Mouse (Mus musculus): ENCODE results near the gene Rln3. TPM values are rescaled to one million over a fixed set of nuclear protein-coding genes. Genes with fewer than 3 reads are reported as not detected.

The Rln3 gene
- polyA plus RNA-seq, 1 experiment: not detected

DNA sequence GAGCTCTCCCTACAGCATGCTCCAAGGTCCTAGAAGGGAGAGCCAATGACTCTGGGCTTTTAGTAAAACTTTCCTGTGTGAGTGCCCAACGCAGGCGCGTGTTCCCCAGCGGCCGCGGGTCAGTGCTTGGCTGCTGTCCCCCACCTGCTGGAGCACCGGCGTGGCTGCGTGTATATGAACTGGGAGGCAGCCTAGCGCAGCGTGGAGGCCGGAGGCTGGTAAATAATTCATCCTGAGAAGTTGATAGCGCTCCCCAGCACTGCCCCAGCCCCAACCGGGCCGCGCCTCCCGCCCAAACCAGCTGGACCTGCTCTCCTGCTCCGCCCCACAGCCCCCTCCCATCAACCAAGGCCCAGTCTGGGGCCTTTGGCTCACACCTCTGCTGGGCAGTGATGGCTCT, 23.7 kb downstream of the Rln3 start, which contains the start of gene Palm3:
Palm3 (plus strand) TSS at position 376 of the 400 bp plus-strand sequence.
- H3K79me2 ChIP-seq (ENCODE audit: control insufficient read depth, insufficient read depth): no peaks in the 10 kb centered on the region
- H3K36me3 ChIP-seq (ENCODE audit: control insufficient read depth, insufficient read depth): no peaks in the 10 kb centered on the region
- H3K27me3 ChIP-seq (ENCODE audit: control insufficient read depth, insufficient read depth, insufficient read length): no peaks in the 10 kb centered on the region
- no peak for TF ChIP-seq POLR2AphosphoS2 (IDR thresholded peaks at IDR 0.05; ENCODE audit: insufficient read length, low read depth)
- TF ChIP-seq MYOD1 (IDR thresholded peaks at IDR 0.05; ENCODE audit: control insufficient read depth in 1 of 3, insufficient read length in 2 of 3, low read depth in 2 of 3): peak in 1 of 3 experiments; percentile 2
- TF ChIP-seq USF1 (IDR thresholded peaks at IDR 0.05; ENCODE audit: low read depth): no peak
- TF ChIP-seq MAX (IDR thresholded peaks at IDR 0.05; ENCODE audit: low read depth): no peak
- TF ChIP-seq TCF3 (IDR thresholded peaks at IDR 0.05; ENCODE audit: insufficient read length, low read depth): no peak
- TF ChIP-seq REST (IDR thresholded peaks at IDR 0.05; ENCODE audit: insufficient read depth, insufficient read length): no peak
- TF ChIP-seq MYOG (IDR thresholded peaks at IDR 0.05; ENCODE audit: control insufficient read depth in 1 of 3, insufficient read depth in 1 of 3, insufficient read length in 2 of 3, low read depth in 2 of 3): peak in 1 of 3 experiments; percentile 41
- H3K4me3 ChIP-seq: no peak within 1 kb of the TSS
- peak within 1 kb of the TSS; percentile 65 for H3K4me2 ChIP-seq (ENCODE audit: low read depth)
- H3ac ChIP-seq (ENCODE audit: control insufficient read depth, insufficient read length): no peak within 1 kb of the TSS

DNA sequence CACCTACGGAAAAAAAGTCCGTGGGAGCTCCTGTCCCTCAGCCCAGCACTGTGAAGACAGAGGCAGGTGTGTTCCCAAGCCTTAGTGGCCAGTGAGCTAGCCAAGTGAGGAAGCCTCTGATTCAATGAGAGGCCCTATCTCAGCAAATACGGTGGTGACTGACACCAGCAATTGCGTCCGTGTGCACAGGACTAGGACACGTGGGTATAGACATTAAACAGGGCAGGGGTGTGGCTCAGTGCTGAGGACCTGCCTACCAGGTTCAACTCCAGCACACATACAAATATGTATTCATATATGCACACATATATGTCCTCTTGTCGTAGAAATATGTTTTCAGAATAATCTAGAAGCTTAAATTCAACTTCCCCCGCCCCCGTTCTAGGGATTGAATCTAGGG, 25.1 kb downstream of the Rln3 start:
- no peaks in the 10 kb centered on the region for H3K27me3 ChIP-seq (ENCODE audit: control insufficient read depth, insufficient read depth, insufficient read length)
- no peaks in the 10 kb centered on the region for H3K79me2 ChIP-seq (ENCODE audit: control insufficient read depth, insufficient read depth)
- TF ChIP-seq E2F4 (IDR thresholded peaks at IDR 0.05; ENCODE audit: insufficient read depth): no peak
- TF ChIP-seq TCF3 (IDR thresholded peaks at IDR 0.05; ENCODE audit: insufficient read length, low read depth): no peak
- peak in 2 of 3 experiments; percentile 14 to 32 for TF ChIP-seq MYOD1 (IDR thresholded peaks at IDR 0.05; ENCODE audit: control insufficient read depth in 1 of 3, insufficient read length in 2 of 3, low read depth in 2 of 3)
- no peak overlapping the region for H3K4me2 ChIP-seq (ENCODE audit: low read depth)
- H3K4me3 ChIP-seq: no peak overlapping the region
- no peak overlapping the region for H3ac ChIP-seq (ENCODE audit: control insufficient read depth, insufficient read length)
- no peaks in the 10 kb centered on the region for H3K36me3 ChIP-seq (ENCODE audit: control insufficient read depth, insufficient read depth)

DNA sequence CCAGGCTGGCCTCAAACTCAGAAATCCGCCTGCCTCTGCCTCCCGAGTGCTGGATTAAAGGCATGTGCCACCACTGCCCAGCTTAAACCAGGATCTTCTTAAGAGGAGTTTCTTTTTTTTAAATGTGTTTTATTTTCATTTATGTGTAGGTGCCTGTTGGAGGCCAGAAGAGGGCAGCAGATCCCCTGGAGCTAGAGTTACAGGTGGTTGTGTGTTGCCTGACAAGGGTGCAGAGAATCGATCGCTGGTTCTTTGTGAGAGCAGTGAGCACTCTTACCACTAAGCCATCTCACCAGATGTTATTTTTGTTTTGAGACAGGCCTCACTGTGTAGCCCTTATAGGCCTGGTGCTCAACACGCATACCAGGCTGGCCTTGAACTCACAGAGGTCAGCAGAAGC, 29.0 kb downstream of the Rln3 start:
- Histone ChIP-seq H3K4me2 (ENCODE audit: low read depth) (no peak overlapping the region), H3K36me3 (ENCODE audit: control insufficient read depth, insufficient read depth) (no peaks in the 10 kb centered on the region), H3K79me2 (ENCODE audit: control insufficient read depth, insufficient read depth) (no peaks in the 10 kb centered on the region), H3ac (ENCODE audit: control insufficient read depth, insufficient read length) (no peak overlapping the region), H3K27me3 (ENCODE audit: control insufficient read depth, insufficient read depth, insufficient read length) (peaks cover 8% of the 10 kb centered on the region), H3K4me3 (no peak overlapping the region)
- no peak for TF ChIP-seq TCF3 (IDR thresholded peaks at IDR 0.05; ENCODE audit: insufficient read length, low read depth)
- no peak for TF ChIP-seq MAX (IDR thresholded peaks at IDR 0.05; ENCODE audit: low read depth)
- no peak for TF ChIP-seq REST (IDR thresholded peaks at IDR 0.05; ENCODE audit: insufficient read depth, insufficient read length)

DNA sequence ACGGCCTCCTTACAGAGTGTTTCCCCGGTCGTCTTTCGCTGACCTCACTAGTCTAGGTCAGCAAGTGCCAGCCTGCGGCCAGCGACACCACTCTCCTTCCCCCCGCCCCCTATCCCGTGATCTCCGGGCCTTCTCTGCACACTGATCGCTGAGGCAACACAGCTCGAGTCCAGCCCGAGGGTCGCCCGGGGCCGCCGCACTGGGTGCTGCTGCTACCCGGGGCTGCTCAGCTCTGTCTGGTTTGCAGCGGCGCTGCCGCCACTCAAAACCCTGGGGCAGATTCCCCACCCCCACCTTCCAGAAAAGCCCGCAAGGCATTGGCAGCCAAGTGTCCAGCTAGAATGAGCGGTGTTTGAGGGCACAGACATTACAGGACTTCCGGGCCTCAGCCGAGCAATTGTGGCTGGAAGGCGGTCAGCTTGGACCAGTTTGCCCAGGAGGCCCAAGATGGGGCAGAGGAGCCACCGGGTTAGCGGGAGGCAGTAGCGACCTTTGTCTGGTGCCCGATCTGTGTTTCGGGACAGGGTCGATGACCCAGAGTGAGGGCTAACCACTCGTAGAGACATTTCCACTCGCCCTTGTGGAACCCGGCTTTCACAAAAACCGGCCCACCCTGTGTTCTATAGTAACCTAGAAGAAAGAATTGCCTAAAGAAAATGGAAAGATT, 32.2 kb downstream of the Rln3 start:
- H3K27me3 ChIP-seq (ENCODE audit: control insufficient read depth, insufficient read depth, insufficient read length): peaks cover 8% of the 10 kb centered on the region
- H3ac ChIP-seq (ENCODE audit: control insufficient read depth, insufficient read length): no peak overlapping the region
- H3K36me3 ChIP-seq (ENCODE audit: control insufficient read depth, insufficient read depth): no peaks in the 10 kb centered on the region
- H3K79me2 ChIP-seq (ENCODE audit: control insufficient read depth, insufficient read depth): no peaks in the 10 kb centered on the region
- TF ChIP-seq MYOD1 (IDR thresholded peaks at IDR 0.05; ENCODE audit: control insufficient read depth in 1 of 3, insufficient read length in 2 of 3, low read depth in 2 of 3) (no peak), USF1 (IDR thresholded peaks at IDR 0.05; ENCODE audit: low read depth) (no peak), POLR2AphosphoS2 (IDR thresholded peaks at IDR 0.05; ENCODE audit: insufficient read length, low read depth) (no peak)
- H3K4me3 ChIP-seq: no peak overlapping the region
- H3K4me2 ChIP-seq (ENCODE audit: low read depth): no peak overlapping the region

- Histone ChIP-seq H3K4me3 (peak within 1 kb of the TSS; percentile 1), H3K27me3 (ENCODE audit: control insufficient read depth, insufficient read depth, insufficient read length) (peaks cover 8% of the 10 kb centered on the region), H3ac (ENCODE audit: control insufficient read depth, insufficient read length) (peak within 1 kb of the TSS; percentile 26), H3K79me2 (ENCODE audit: control insufficient read depth, insufficient read depth) (no peaks in the 10 kb centered on the region), H3K4me2 (ENCODE audit: low read depth) (peak within 1 kb of the TSS; percentile 90), H3K36me3 (ENCODE audit: control insufficient read depth, insufficient read depth) (no peaks in the 10 kb centered on the region)
- TF ChIP-seq USF1 (IDR thresholded peaks at IDR 0.05; ENCODE audit: low read depth) (no peak), MAX (IDR thresholded peaks at IDR 0.05; ENCODE audit: low read depth) (no peak), MYOG (IDR thresholded peaks at IDR 0.05; ENCODE audit: control insufficient read depth in 1 of 3, insufficient read depth in 1 of 3, insufficient read length in 2 of 3, low read depth in 2 of 3) (no peak), TCF12 (IDR thresholded peaks at IDR 0.05; ENCODE audit: insufficient read depth, poor library complexity, severe bottlenecking) (no peak), SRF (IDR thresholded peaks at IDR 0.05; ENCODE audit: control insufficient read depth, insufficient read length, low read depth) (no peak), CEBPB (IDR thresholded peaks at IDR 0.05; ENCODE audit: insufficient read depth, poor library complexity, severe bottlenecking) (no peak), POLR2AphosphoS2 (IDR thresholded peaks at IDR 0.05; ENCODE audit: insufficient read length, low read depth) (no peak), TCF3 (IDR thresholded peaks at IDR 0.05; ENCODE audit: insufficient read length, low read depth) (no peak), E2F4 (IDR thresholded peaks at IDR 0.05; ENCODE audit: insufficient read depth) (no peak), MYOD1 (IDR thresholded peaks at IDR 0.05; ENCODE audit: control insufficient read depth in 1 of 3, insufficient read length in 2 of 3, low read depth in 2 of 3) (no peak), REST (IDR thresholded peaks at IDR 0.05; ENCODE audit: insufficient read depth, insufficient read length) (no peak), POLR2A (IDR thresholded peaks at IDR 0.05; ENCODE audit: insufficient read length, low read depth) (no peak)
Observed at GRCm38 (mm10) chr8:84011705-84012498, 32.9 kb downstream of the Rln3 start, which contains the start of gene 2210011C24Rik. 2210011C24Rik (minus strand) TSS chr8:84012171.

Data from myocyte (in vitro differentiated cells).